Comparison of ENCODE assay signal across 8 mouse cellular contexts in genomic region chr9:96028818-96029217, GRCm38 (mm10).
DNase-seq lines count a peak whose midpoint lies in the region; ATAC-seq and TF ChIP-seq lines count a peak whose summit lies in the region.

No protein-coding gene starts in this region.

- H3K9me3 ChIP-seq in stomach, postnatal 0 days (ENCODE audit: control insufficient read depth, low read length) = no peaks in the 10 kb centered on the region

- H3K27me3 ChIP-seq in stomach, postnatal 0 days (ENCODE audit: control insufficient read depth, insufficient read depth, low read length) = no peaks in the 10 kb centered on the region

- no peak overlapping the region for H3K4me3 ChIP-seq in gastrocnemius, adult 2 months
- no peak overlapping the region for H3K4me3 ChIP-seq in bone marrow macrophage, adult 2 months (ENCODE audit: insufficient read depth, low read length)
- no peak overlapping the region for H3K4me3 ChIP-seq in stomach, postnatal 0 days (ENCODE audit: low read depth, low read length)

- peaks cover 8% of the 10 kb centered on the region for H3K4me1 ChIP-seq in bone marrow macrophage, adult 2 months (ENCODE audit: control insufficient read depth, insufficient read depth, low read length)
- no peaks in the 10 kb centered on the region for H3K4me1 ChIP-seq in stomach, postnatal 0 days (replicated peaks; ENCODE audit: control insufficient read depth, insufficient read depth)

- no peak overlapping the region for H3K4me2 ChIP-seq in stomach, postnatal 0 days (replicated peaks; ENCODE audit: low read depth)

- peak; percentile 30 for DNase-seq in gastrocnemius, adult 2 months
- DNase-seq in gastrocnemius, adult 8-10 months (ENCODE audit: low spot score in 2 of 2) = no peak
- peak; percentile 9 for DNase-seq in ovary, postnatal 36 days (ENCODE audit: low spot score)
- no peak for DNase-seq in ovary, adult 18-20 months (ENCODE audit: low spot score)
- DNase-seq in lung, postnatal 10 days = peak; percentile 35
- peak; percentile 45 for DNase-seq in stomach, postnatal 0 days (ENCODE audit: low spot score)

- no peak overlapping the region for H3K27ac ChIP-seq in gastrocnemius, adult 2 months
- no peak overlapping the region for H3K27ac ChIP-seq in bone marrow macrophage, adult 2 months (ENCODE audit: insufficient read depth, low read depth, low read length)
- no peak overlapping the region for H3K27ac ChIP-seq in stomach, postnatal 0 days (replicated peaks)

- intact Hi-C loops in gastrocnemius, adult 2 months (cut with DNase I) = no loop called here

- WGBS in stomach, postnatal 0 days = 53% methylated on average over 1 of the region's 1 CpGs

- no peak overlapping the region for H3K9ac ChIP-seq in stomach, postnatal 0 days (ENCODE audit: low read length)

- peak; percentile 72 for TF ChIP-seq CTCF in gastrocnemius, adult 2 months (IDR thresholded peaks at IDR 0.05)
- peak; percentile 33; the same call in 1 of the 2 replicates for TF ChIP-seq CTCF in bone marrow macrophage, adult 2 months (IDR thresholded peaks at IDR 0.05; ENCODE audit: low read depth, low read length)
- peak; percentile 79 for TF ChIP-seq CTCF in stomach, postnatal 0 days (IDR thresholded peaks at IDR 0.05; ENCODE audit: low read depth)

- TF ChIP-seq POLR2A in bone marrow macrophage, adult 2 months (IDR thresholded peaks at IDR 0.05; ENCODE audit: borderline replicate concordance, low read depth, low read length) = no peak

- TF ChIP-seq EP300 in stomach, postnatal 0 days (optimal IDR thresholded peaks at IDR 0.05) = no peak

- ATAC-seq in granulocyte monocyte progenitor cell, adult 5-6 weeks (replicated peaks; ENCODE audit: poor library complexity, severe bottlenecking) = peak; percentile 79
- ATAC-seq in stomach, postnatal 0 days (ENCODE audit: low FRiP score, low TSS enrichment) = no peak

- peaks cover 17% of the 10 kb centered on the region; the same call in 1 of the 2 replicates for H3K36me3 ChIP-seq in stomach, postnatal 0 days (ENCODE audit: control insufficient read depth, insufficient read depth, low read length)

Comparison
In these comparisons a context has a peak if more than half of its experiments do, and no peak if none do; other contexts are left out.
1. DNase-seq: peak in gastrocnemius, adult 2 months (single experiment), ovary, postnatal 36 days (single experiment), lung, postnatal 10 days (single experiment) and stomach, postnatal 0 days (single experiment); none in gastrocnemius, adult 8-10 months (0 of 2) and ovary, adult 18-20 months (single experiment).
2. Peak in every context shown above with its lines, with median percentiles within 50 percentile points of each other: CTCF ChIP-seq.